Mouse (Mus musculus) liver, adult 2 months (tissue): ENCODE measurements at regions not wholly inside any gene's neighbourhood (a gene's known extent, or its start where the extent isn't known, plus 50 kb on each side); places are given as distances from the start of the nearest gene placed in this dataset.

Experiments
- DNase-seq: peaks from one replicate; pipeline ENCODE4 v3.0.0-alpha.2; 2011; ENCODE audit warnings: low read depth, low spot score; ENCODE audit errors: extremely low read depth
- H3K27ac ChIP-seq: fragments of 200-500 bp; replicated peaks from 2 replicates; pipeline ENCODE4 v1.5.1; 2012; ENCODE audit warnings: low read depth, mild to moderate bottlenecking, control low read depth, inconsistent platforms, low read length; ENCODE audit not compliant: insufficient read depth
- H3K27me3 ChIP-seq: fragments of 200-500 bp; 2 replicates; pipeline ENCODE4 v1.6.1; 2012; ENCODE audit warnings: mild to moderate bottlenecking, moderate library complexity, low read length, inconsistent platforms; ENCODE audit not compliant: control insufficient read depth, insufficient read depth
- H3K36me3 ChIP-seq: fragments of 200-500 bp; 2 replicates; pipeline ENCODE4 v1.6.1; 2012; ENCODE audit warnings: low read length, inconsistent platforms; ENCODE audit not compliant: control insufficient read depth, insufficient read depth
- H3K4me1 ChIP-seq: fragments of 200-500 bp; 2 replicates; pipeline ENCODE4 v1.6.1; 2011; ENCODE audit warnings: low read length; ENCODE audit not compliant: control insufficient read depth, insufficient read depth
- H3K4me3 ChIP-seq: fragments of 200-500 bp; 2 replicates; pipeline ENCODE4 v1.5.1; 2011; ENCODE audit warnings: low read depth, mild to moderate bottlenecking, control low read depth, low read length, moderate library complexity; ENCODE audit not compliant: insufficient read depth
- H3K79me2 ChIP-seq: fragments of 200-500 bp; 2 replicates; pipeline ENCODE4 v1.6.1; 2012; ENCODE audit warnings: inconsistent platforms, mild to moderate bottlenecking, low read length, moderate library complexity; ENCODE audit not compliant: control insufficient read depth, insufficient read depth
- H3K9ac ChIP-seq: fragments of 200-500 bp; 2 replicates; pipeline ENCODE4 v1.6.1; 2012; ENCODE audit warnings: low read depth, mild to moderate bottlenecking, control low read depth, inconsistent platforms, low read length
- CTCF ChIP-seq: fragments of 200-500 bp; IDR thresholded peaks from 2 replicates; pipeline ENCODE4 v1.5.1; 2011; ENCODE audit warnings: low read depth, low read length, control low read depth
- POLR2A ChIP-seq: fragments of 200-500 bp; IDR thresholded peaks from 2 replicates; pipeline ENCODE4 v1.6.1; 2011; ENCODE audit warnings: low read length, control low read depth; ENCODE audit not compliant: insufficient read depth; ENCODE audit errors: extremely low read depth
- WGBS: fragments of 180-500 bp; shearing (Covaris S2); methylation state at CpG from one replicate; pipeline ENCODE4 v1.1.7; 2018; 5-methylcytosine and 5-hydroxymethylcytosine counted together

GRCm38 (mm10) chr16:47482071-47482470 lies 801.5 kb upstream of the Dppa4 start:
- no peaks in the 10 kb centered on the region for H3K36me3 ChIP-seq
- 52% methylated on average over 2 of the region's 2 CpGs for whole genome bisulfite sequencing
- no peak overlapping the region for H3K9ac ChIP-seq
- no peaks in the 10 kb centered on the region for H3K79me2 ChIP-seq
- no peaks in the 10 kb centered on the region for H3K27me3 ChIP-seq
- DNase-seq, result no peak
- TF ChIP-seq POLR2A (no peak), CTCF (no peak)
- no peak overlapping the region for H3K4me3 ChIP-seq
- H3K4me1 ChIP-seq, result no peaks in the 10 kb centered on the region
- no peak overlapping the region for H3K27ac ChIP-seq

- Histone ChIP-seq H3K27me3 (no peaks in the 10 kb centered on the region), H3K4me1 (no peaks in the 10 kb centered on the region), H3K9ac (no peak overlapping the region), H3K36me3 (no peaks in the 10 kb centered on the region), H3K4me3 (no peak overlapping the region), H3K27ac (no peak overlapping the region), H3K79me2 (no peaks in the 10 kb centered on the region)
- WGBS, result 92% methylated on average over 1 of the region's 1 CpGs
- TF ChIP-seq POLR2A, result no peak
- no peak for TF ChIP-seq CTCF
- DNase-seq, result no peak
These were observed 795.0 kb upstream of the Dppa4 start for GRCm38 (mm10) chr16:47488525-47488924.

GRCm38 (mm10) chr16:47525857-47526256 lies 757.7 kb upstream of the Dppa4 start:
- Histone ChIP-seq H3K27me3 (no peaks in the 10 kb centered on the region), H3K4me1 (no peaks in the 10 kb centered on the region), H3K79me2 (no peaks in the 10 kb centered on the region), H3K36me3 (no peaks in the 10 kb centered on the region), H3K9ac (no peak overlapping the region), H3K4me3 (no peak overlapping the region), H3K27ac (no peak overlapping the region)
- TF ChIP-seq CTCF (no peak), POLR2A (no peak)
- 80% methylated on average over 4 of the region's 4 CpGs for WGBS
- no peak for DNase-seq

GRCm38 (mm10) chr16:47526613-47527012 lies 756.9 kb upstream of the Dppa4 start:
- WGBS, result 72% methylated on average over 3 of the region's 3 CpGs
- Histone ChIP-seq H3K4me1 (no peaks in the 10 kb centered on the region), H3K36me3 (no peaks in the 10 kb centered on the region), H3K27me3 (no peaks in the 10 kb centered on the region), H3K79me2 (no peaks in the 10 kb centered on the region), H3K27ac (no peak overlapping the region), H3K4me3 (no peak overlapping the region), H3K9ac (no peak overlapping the region)
- DNase-seq, result no peak
- TF ChIP-seq POLR2A, result no peak
- no peak for TF ChIP-seq CTCF

GRCm38 (mm10) chr16:47536524-47536923 lies 747.0 kb upstream of the Dppa4 start:
- 60% methylated on average over 1 of the region's 1 CpGs for WGBS
- no peaks in the 10 kb centered on the region for H3K27me3 ChIP-seq
- H3K79me2 ChIP-seq, result no peaks in the 10 kb centered on the region
- H3K27ac ChIP-seq, result no peak overlapping the region
- H3K36me3 ChIP-seq, result no peaks in the 10 kb centered on the region
- no peak for DNase-seq
- H3K9ac ChIP-seq, result no peak overlapping the region
- H3K4me1 ChIP-seq, result no peaks in the 10 kb centered on the region
- TF ChIP-seq POLR2A (no peak), CTCF (no peak)
- H3K4me3 ChIP-seq, result no peak overlapping the region

GRCm38 (mm10) chr16:47551101-47551500 lies 732.4 kb upstream of the Dppa4 start:
- H3K79me2 ChIP-seq, result no peaks in the 10 kb centered on the region
- no peak for DNase-seq
- H3K4me3 ChIP-seq, result no peak overlapping the region
- no peak overlapping the region for H3K9ac ChIP-seq
- no peak for TF ChIP-seq POLR2A
- TF ChIP-seq CTCF, result no peak
- H3K27ac ChIP-seq, result no peak overlapping the region
- no peaks in the 10 kb centered on the region for H3K36me3 ChIP-seq
- 76% methylated on average over 3 of the region's 3 CpGs for WGBS
- H3K4me1 ChIP-seq, result no peaks in the 10 kb centered on the region
- no peaks in the 10 kb centered on the region for H3K27me3 ChIP-seq
